13 mouse cellular contexts compared by ENCODE assay signal in the genomic region with DNA sequence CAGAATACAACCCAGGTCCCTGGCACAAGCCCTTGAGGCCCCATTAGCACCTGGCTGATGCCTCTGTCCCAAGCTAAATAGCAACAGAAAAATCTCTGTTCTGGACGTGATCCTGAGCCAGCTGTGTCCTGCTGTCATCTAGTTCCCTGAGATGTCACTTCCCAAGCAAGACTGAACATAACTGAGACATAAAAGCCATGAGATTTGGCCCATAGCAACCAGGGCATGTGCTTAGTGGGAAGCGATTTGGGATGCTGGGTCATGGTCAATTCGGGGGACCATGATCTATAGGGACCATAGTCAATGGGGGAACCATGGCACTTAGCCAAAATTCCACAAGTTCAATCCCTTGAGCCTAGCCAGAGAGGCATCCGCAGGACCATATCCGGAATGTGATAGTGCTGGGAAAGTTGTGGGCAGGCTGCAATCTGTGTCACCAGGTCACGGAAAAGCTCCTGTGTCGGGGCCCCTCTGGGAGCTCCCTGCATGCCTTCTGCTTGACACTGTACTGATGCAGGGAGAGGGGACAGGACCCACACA.
DNase-seq lines count a peak whose midpoint lies in the region; ATAC-seq and TF ChIP-seq lines count a peak whose summit lies in the region.
"Had no signal": no experiment of that assay in that cellular context is flagged by ENCODE, and none has a peak within 500 bp of the region (broad histone marks: within the 10 kb centered on the region; RNA-seq: fewer than 3 reads in every experiment).

No protein-coding gene starts in this region.

- no peak for TF ChIP-seq CTCF in stomach, postnatal 0 days (IDR thresholded peaks at IDR 0.05; ENCODE audit: low read depth)

- no peaks in the 10 kb centered on the region for H3K27me3 ChIP-seq in intestine, embryonic 15.5 days (replicated peaks)
- no peaks in the 10 kb centered on the region for H3K27me3 ChIP-seq in intestine, embryonic 16.5 days (replicated peaks; ENCODE audit: control insufficient read depth, insufficient read depth, low read length)
- no peaks in the 10 kb centered on the region for H3K27me3 ChIP-seq in stomach, embryonic 16.5 days (ENCODE audit: control insufficient read depth, insufficient read depth, low read length)
- H3K27me3 ChIP-seq in stomach, postnatal 0 days (ENCODE audit: control insufficient read depth, insufficient read depth, low read length), result no peaks in the 10 kb centered on the region
- no peaks in the 10 kb centered on the region for H3K27me3 ChIP-seq in kidney, embryonic 14.5 days (ENCODE audit: control insufficient read depth, insufficient read depth, low read length)
- H3K27me3 ChIP-seq: midbrain, embryonic 12.5 days had no signal

- no peak for TF ChIP-seq EP300 in stomach, postnatal 0 days (optimal IDR thresholded peaks at IDR 0.05)

- no peak overlapping the region for H3K4me2 ChIP-seq in intestine, embryonic 15.5 days (replicated peaks)
- H3K4me2 ChIP-seq in intestine, embryonic 16.5 days (ENCODE audit: low read depth, low read length), result no peak overlapping the region
- no peak overlapping the region for H3K4me2 ChIP-seq in stomach, embryonic 16.5 days (ENCODE audit: low read depth, low read length)
- no peak overlapping the region for H3K4me2 ChIP-seq in stomach, postnatal 0 days (replicated peaks; ENCODE audit: low read depth)
- H3K4me2 ChIP-seq in kidney, embryonic 14.5 days (replicated peaks; ENCODE audit: low read depth, low read length), result no peak overlapping the region
- H3K4me2 ChIP-seq: midbrain, embryonic 12.5 days had no signal

- H3K9me3 ChIP-seq in intestine, embryonic 15.5 days, result no peaks in the 10 kb centered on the region
- H3K9me3 ChIP-seq in intestine, embryonic 16.5 days (ENCODE audit: control insufficient read depth, low read length), result no peaks in the 10 kb centered on the region
- no peaks in the 10 kb centered on the region for H3K9me3 ChIP-seq in stomach, embryonic 16.5 days (replicated peaks; ENCODE audit: control insufficient read depth, low read length)
- no peaks in the 10 kb centered on the region for H3K9me3 ChIP-seq in stomach, postnatal 0 days (ENCODE audit: control insufficient read depth, low read length)
- no peaks in the 10 kb centered on the region for H3K9me3 ChIP-seq in kidney, embryonic 14.5 days (ENCODE audit: control insufficient read depth, low read length)
- H3K9me3 ChIP-seq: hindbrain, embryonic 10.5 days; midbrain, embryonic 12.5 days had no signal

- no peak for DNase-seq in stomach, postnatal 0 days (ENCODE audit: low spot score)
- peak; percentile 66 for DNase-seq in retina, postnatal 1 day
- DNase-seq in ovary, postnatal 14 days (ENCODE audit: low spot score), result no peak
- DNase-seq in layer of hippocampus, adult 8-10 months (ENCODE audit: low spot score in 2 of 2), result no peak
- DNase-seq: cerebellum, adult 8-10 months; lung, adult 2 months had no signal

- ATAC-seq in intestine, embryonic 15.5 days, result no peak
- no peak for ATAC-seq in intestine, embryonic 16.5 days
- ATAC-seq in stomach, embryonic 16.5 days (ENCODE audit: insufficient read depth, low FRiP score), result no peak
- no peak for ATAC-seq in stomach, postnatal 0 days (ENCODE audit: low FRiP score, low TSS enrichment)
- ATAC-seq in kidney, embryonic 14.5 days (ENCODE audit: low FRiP score, low TSS enrichment), result peak; percentile 24; the same call in 1 of the 2 replicates
- ATAC-seq: CD4-positive, CD25-positive, alpha-beta regulatory T cell, adult 4 months had no signal

- H3K4me1 ChIP-seq in intestine, embryonic 15.5 days (replicated peaks), result peaks cover 28% of the 10 kb centered on the region
- H3K4me1 ChIP-seq in intestine, embryonic 16.5 days (ENCODE audit: control insufficient read depth, insufficient read depth, low read length), result peaks cover 29% of the 10 kb centered on the region
- peaks cover 36% of the 10 kb centered on the region for H3K4me1 ChIP-seq in stomach, embryonic 16.5 days (ENCODE audit: control insufficient read depth, insufficient read depth, low read length)
- H3K4me1 ChIP-seq in stomach, postnatal 0 days (replicated peaks; ENCODE audit: control insufficient read depth, insufficient read depth), result peaks cover 4% of the 10 kb centered on the region; the same call in 1 of the 2 replicates
- peaks cover 47% of the 10 kb centered on the region for H3K4me1 ChIP-seq in kidney, embryonic 14.5 days (ENCODE audit: control insufficient read depth, insufficient read depth, low read length)

- no peaks in the 10 kb centered on the region for H3K36me3 ChIP-seq in intestine, embryonic 15.5 days
- H3K36me3 ChIP-seq in intestine, embryonic 16.5 days (ENCODE audit: control insufficient read depth, insufficient read depth, low read length), result no peaks in the 10 kb centered on the region
- H3K36me3 ChIP-seq in stomach, embryonic 16.5 days (ENCODE audit: control insufficient read depth, insufficient read depth, low read length), result no peaks in the 10 kb centered on the region
- no peaks in the 10 kb centered on the region for H3K36me3 ChIP-seq in stomach, postnatal 0 days (ENCODE audit: control insufficient read depth, insufficient read depth, low read length)
- H3K36me3 ChIP-seq in kidney, embryonic 14.5 days (ENCODE audit: control insufficient read depth, insufficient read depth, low read length), result no peaks in the 10 kb centered on the region; the same call in 1 of the 2 replicates
- H3K36me3 ChIP-seq: hindbrain, embryonic 10.5 days; midbrain, embryonic 12.5 days had no signal

- no peak overlapping the region for H3K9ac ChIP-seq in intestine, embryonic 15.5 days
- H3K9ac ChIP-seq in intestine, embryonic 16.5 days (ENCODE audit: low read depth, low read length), result no peak overlapping the region
- H3K9ac ChIP-seq in stomach, embryonic 16.5 days (ENCODE audit: low read length), result no peak overlapping the region
- H3K9ac ChIP-seq in stomach, postnatal 0 days (ENCODE audit: low read length), result no peak overlapping the region
- H3K9ac ChIP-seq in kidney, embryonic 14.5 days (ENCODE audit: low read depth, low read length), result no peak overlapping the region
- H3K9ac ChIP-seq: midbrain, embryonic 12.5 days had no signal

- 0 out of 2 replicates have a peak overlapping the region, but pooled peaks have one; percentile 17 for H3K27ac ChIP-seq in intestine, embryonic 15.5 days
- no peak overlapping the region for H3K27ac ChIP-seq in intestine, embryonic 16.5 days (ENCODE audit: low read length)
- 0 out of 2 replicates have a peak overlapping the region, but pooled peaks have one; percentile 21 for H3K27ac ChIP-seq in stomach, embryonic 16.5 days (ENCODE audit: low read length)
- no peak overlapping the region for H3K27ac ChIP-seq in stomach, postnatal 0 days (replicated peaks)
- H3K27ac ChIP-seq in kidney, embryonic 14.5 days (ENCODE audit: low read depth, low read length), result peak overlapping the region; percentile 0; the same call in 1 of the 2 replicates
- H3K27ac ChIP-seq: hindbrain, embryonic 10.5 days; midbrain, embryonic 12.5 days had no signal

- H3K4me3 ChIP-seq in intestine, embryonic 15.5 days (replicated peaks), result no peak overlapping the region
- no peak overlapping the region for H3K4me3 ChIP-seq in intestine, embryonic 16.5 days (ENCODE audit: low read length)
- H3K4me3 ChIP-seq in stomach, embryonic 16.5 days (replicated peaks; ENCODE audit: low read length), result no peak overlapping the region
- H3K4me3 ChIP-seq in stomach, postnatal 0 days (ENCODE audit: low read depth, low read length), result no peak overlapping the region
- H3K4me3 ChIP-seq in kidney, embryonic 14.5 days (ENCODE audit: low read length), result no peak overlapping the region
- H3K4me3 ChIP-seq: hindbrain, embryonic 10.5 days; midbrain, embryonic 12.5 days had no signal

- WGBS in intestine, embryonic 15.5 days, result 49% methylated on average over 7 of the region's 7 CpGs
- WGBS in intestine, embryonic 16.5 days, result 55% methylated on average over 7 of the region's 7 CpGs
- 48% methylated on average over 7 of the region's 7 CpGs for WGBS in stomach, embryonic 16.5 days
- WGBS in stomach, postnatal 0 days, result 54% methylated on average over 7 of the region's 7 CpGs
- 38% methylated on average over 7 of the region's 7 CpGs for WGBS in kidney, embryonic 14.5 days

Comparison
In these comparisons a context has a peak if more than half of its experiments do, and no peak if none do; other contexts are left out.
1. H3K27ac ChIP-seq: peak in intestine, embryonic 15.5 days (single experiment), stomach, embryonic 16.5 days (single experiment) and kidney, embryonic 14.5 days (single experiment); none in intestine, embryonic 16.5 days (single experiment) and stomach, postnatal 0 days (single experiment).